9 mouse cellular contexts compared by ENCODE assay signal in the genomic region with DNA sequence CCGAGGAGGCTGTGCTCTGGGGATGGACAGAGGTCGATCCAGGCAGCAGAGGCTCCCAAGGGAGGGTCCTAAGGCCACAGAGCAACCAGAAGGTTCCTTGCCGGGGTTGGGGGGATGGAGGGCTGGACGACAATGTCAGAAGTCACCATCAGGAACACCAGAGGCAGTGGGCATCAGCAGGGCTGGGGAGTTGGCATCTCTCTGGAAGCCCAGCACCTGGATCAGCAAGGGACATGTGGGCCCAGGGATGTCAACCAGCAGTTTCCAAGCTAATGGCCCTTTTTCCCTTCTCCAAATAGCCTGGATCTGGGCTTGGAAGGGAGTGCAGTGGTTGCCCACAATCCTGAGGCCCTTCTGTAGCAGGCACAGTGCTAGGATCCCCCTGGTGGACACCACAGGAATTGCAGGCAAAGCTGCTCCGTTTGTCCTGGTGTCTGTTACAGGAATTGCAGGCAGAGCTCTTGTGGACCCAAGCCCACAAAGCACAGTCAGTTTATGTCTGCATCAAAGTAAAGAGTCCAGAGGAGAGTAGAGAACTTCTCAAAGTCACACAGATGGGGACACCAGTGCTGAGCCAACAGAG. TPM values are rescaled to one million over a fixed set of nuclear protein-coding genes. Genes with fewer than 3 reads are reported as not detected.
DNase-seq lines count a peak whose midpoint lies in the region; ATAC-seq and TF ChIP-seq lines count a peak whose summit lies in the region.
"Had no signal": no experiment of that assay in that cellular context is flagged by ENCODE, and none has a peak within 500 bp of the region (broad histone marks: within the 10 kb centered on the region; RNA-seq: fewer than 3 reads in every experiment).

No protein-coding gene starts in this region.

- peak; percentile 79 for ATAC-seq in common myeloid progenitor, adult 5-6 weeks (replicated peaks; ENCODE audit: low read depth, poor library complexity, severe bottlenecking)
- ATAC-seq in kidney, embryonic 14.5 days (ENCODE audit: low FRiP score, low TSS enrichment), result 0 out of 2 replicates have a peak, but pooled peaks have one; percentile 24

- no peak for TF ChIP-seq POLR2A in liver, adult 2 months (IDR thresholded peaks at IDR 0.05; ENCODE audit: extremely low read depth, insufficient read depth, low read length)
- no peak for TF ChIP-seq POLR2A in testis, adult 2 months (IDR thresholded peaks at IDR 0.05; ENCODE audit: control insufficient read depth, low read depth, low read length)

- no peaks in the 10 kb centered on the region for H3K27me3 ChIP-seq in kidney, embryonic 14.5 days (ENCODE audit: control insufficient read depth, insufficient read depth, low read length)
- no peaks in the 10 kb centered on the region for H3K27me3 ChIP-seq in liver, adult 2 months (ENCODE audit: control insufficient read depth, insufficient read depth, low read length)
- H3K27me3 ChIP-seq in testis, adult 2 months (ENCODE audit: control insufficient read depth, insufficient read depth, low read length), result no peaks in the 10 kb centered on the region

- H3K4me3 ChIP-seq in kidney, embryonic 14.5 days (ENCODE audit: low read length), result no peak overlapping the region
- H3K4me3 ChIP-seq in liver, adult 2 months (ENCODE audit: insufficient read depth, low read depth, low read length), result no peak overlapping the region; the same call in 1 of the 2 replicates
- no peak overlapping the region for H3K4me3 ChIP-seq in testis, adult 2 months (ENCODE audit: control insufficient read depth, low read depth, low read length)
- H3K4me3 ChIP-seq: erythroblast, embryonic 14.5 days had no signal

- no peaks in the 10 kb centered on the region for H3K79me2 ChIP-seq in liver, adult 2 months (ENCODE audit: control insufficient read depth, insufficient read depth, low read length)

- H3K9me3 ChIP-seq in kidney, embryonic 14.5 days (ENCODE audit: control insufficient read depth, low read length), result no peaks in the 10 kb centered on the region

- H3K27ac ChIP-seq in kidney, embryonic 14.5 days (ENCODE audit: low read depth, low read length), result no peak overlapping the region
- no peak overlapping the region for H3K27ac ChIP-seq in liver, adult 2 months (replicated peaks; ENCODE audit: insufficient read depth, low read depth, low read length)
- no peak overlapping the region for H3K27ac ChIP-seq in testis, adult 2 months (ENCODE audit: control insufficient read depth, insufficient read depth, low read depth, low read length)

- TF ChIP-seq CTCF in liver, adult 2 months (IDR thresholded peaks at IDR 0.05; ENCODE audit: low read depth, low read length), result peak; percentile 100
- peak; percentile 98 for TF ChIP-seq CTCF in testis, adult 2 months (IDR thresholded peaks at IDR 0.05; ENCODE audit: control insufficient read depth, insufficient read depth, insufficient replicate concordance, low read depth, low read length)

- H3K4me1 ChIP-seq in kidney, embryonic 14.5 days (ENCODE audit: control insufficient read depth, insufficient read depth, low read length), result no peaks in the 10 kb centered on the region
- no peaks in the 10 kb centered on the region for H3K4me1 ChIP-seq in liver, adult 2 months (ENCODE audit: control insufficient read depth, insufficient read depth, low read length)
- H3K4me1 ChIP-seq in testis, adult 2 months (ENCODE audit: control insufficient read depth, insufficient read depth, low read length), result no peaks in the 10 kb centered on the region; the same call in 1 of the 2 replicates

- no peak overlapping the region for H3K4me2 ChIP-seq in kidney, embryonic 14.5 days (replicated peaks; ENCODE audit: low read depth, low read length)

- 63% methylated on average over 5 of the region's 5 CpGs for WGBS in kidney, embryonic 14.5 days
- 73% methylated on average over 5 of the region's 5 CpGs for WGBS in liver, adult 2 months

- no peak overlapping the region for H3K9ac ChIP-seq in kidney, embryonic 14.5 days (ENCODE audit: low read depth, low read length)
- H3K9ac ChIP-seq in liver, adult 2 months (ENCODE audit: low read depth, low read length), result no peak overlapping the region

- no peaks in the 10 kb centered on the region for H3K36me3 ChIP-seq in kidney, embryonic 14.5 days (ENCODE audit: control insufficient read depth, insufficient read depth, low read length)
- H3K36me3 ChIP-seq in liver, adult 2 months (ENCODE audit: control insufficient read depth, insufficient read depth, low read length), result no peaks in the 10 kb centered on the region
- H3K36me3 ChIP-seq in testis, adult 2 months (ENCODE audit: control insufficient read depth, insufficient read depth, low read length), result no peaks in the 10 kb centered on the region

- DNase-seq in urinary bladder, adult 2 months (ENCODE audit: low spot score), result peak; percentile 55
- no peak for DNase-seq in urinary bladder, postnatal 4 days (ENCODE audit: low spot score in 2 of 2)
- peak; percentile 67 for DNase-seq in gastrocnemius, postnatal 10 days
- peak; percentile 51 for DNase-seq in liver, adult 2 months (ENCODE audit: extremely low read depth, low read depth, low spot score)
- DNase-seq in neural tube, embryonic 10.5 days (ENCODE audit: extremely low spot score, low spot score), result peak; percentile 86

RNA-seq across cellular contexts. Expression of gene Gm20219, which starts 1.3 kb away (rescaled TPM):
- polyA plus RNA-seq in urinary bladder, adult 2 months (2012; rRNA removed), result 15.6 and 22.1 TPM in 2 replicates
- not detected in 2 replicates for total RNA-seq in common myeloid progenitor, adult 5-6 weeks (2017)
- 1 to 10 TPM in 1 of 2 experiments, under 1 TPM in 1; 0.31 to 1.2 TPM for total RNA-seq in gastrocnemius, postnatal 10 days (2021)
- polyA plus RNA-seq in kidney, embryonic 14.5 days (2014; fragmentation: Nextera tagmentation; extraction: Ambion mirVana), result 1.6 and 1.8 TPM in 2 replicates
- not detected in 2 replicates for total RNA-seq in liver, adult 2 months (2014; rRNA removed)
- 0.14 and 0.31 TPM in 2 replicates for polyA plus RNA-seq in liver, adult 2 months (2012; rRNA removed)
- 2.0 and 2.3 TPM in 2 replicates for polyA plus RNA-seq in testis, adult 2 months (2012; rRNA removed)

RNA-seq across cellular contexts. Expression of gene Safb2, which starts 31.5 kb away (rescaled TPM):
- polyA plus RNA-seq in urinary bladder, adult 2 months (2012; rRNA removed), result 38.5 and 80.7 TPM in 2 replicates
- 94.8 and 99.4 TPM in 2 replicates for total RNA-seq in common myeloid progenitor, adult 5-6 weeks (2017)
- total RNA-seq in gastrocnemius, postnatal 10 days (2021), result 10 to 100 TPM; 38.6 to 55.9 TPM
- 53.0 and 72.3 TPM in 2 replicates for polyA plus RNA-seq in kidney, embryonic 14.5 days (2014; fragmentation: Nextera tagmentation; extraction: Ambion mirVana)
- 30.6 and 32.8 TPM in 2 replicates for total RNA-seq in liver, adult 2 months (2014; rRNA removed)
- polyA plus RNA-seq in liver, adult 2 months (2012; rRNA removed), result 41.7 and 62.3 TPM in 2 replicates
- polyA plus RNA-seq in testis, adult 2 months (2012; rRNA removed), result 92.2 and 99.2 TPM in 2 replicates

RNA-seq across cellular contexts. Expression of gene Safb, which starts 31.8 kb away (rescaled TPM):
- polyA plus RNA-seq in urinary bladder, adult 2 months (2012; rRNA removed), result 47.8 and 65.8 TPM in 2 replicates
- total RNA-seq in common myeloid progenitor, adult 5-6 weeks (2017), result 75.0 and 81.6 TPM in 2 replicates
- 10 to 100 TPM; 57.1 to 69.2 TPM for total RNA-seq in gastrocnemius, postnatal 10 days (2021)
- 81.2 and 102 TPM in 2 replicates for polyA plus RNA-seq in kidney, embryonic 14.5 days (2014; fragmentation: Nextera tagmentation; extraction: Ambion mirVana)
- 20.8 and 22.9 TPM in 2 replicates for total RNA-seq in liver, adult 2 months (2014; rRNA removed)
- polyA plus RNA-seq in liver, adult 2 months (2012; rRNA removed), result 36.6 and 56.2 TPM in 2 replicates
- polyA plus RNA-seq in testis, adult 2 months (2012; rRNA removed), result 104 and 116 TPM in 2 replicates

RNA-seq across cellular contexts. Expression of gene Znrf4, which starts 40.6 kb away (rescaled TPM):
- polyA plus RNA-seq in urinary bladder, adult 2 months (2012; rRNA removed), result not detected in 2 replicates
- not detected in 2 replicates for total RNA-seq in common myeloid progenitor, adult 5-6 weeks (2017)
- not detected for total RNA-seq in gastrocnemius, postnatal 10 days (2021)
- not detected in 2 replicates for polyA plus RNA-seq in kidney, embryonic 14.5 days (2014; fragmentation: Nextera tagmentation; extraction: Ambion mirVana)
- total RNA-seq in liver, adult 2 months (2014; rRNA removed), result not detected in 2 replicates
- not detected in 2 replicates for polyA plus RNA-seq in liver, adult 2 months (2012; rRNA removed)
- 1,198 and 1,268 TPM in 2 replicates for polyA plus RNA-seq in testis, adult 2 months (2012; rRNA removed)
- polyA plus RNA-seq: erythroblast, embryonic 14.5 days had no signal

RNA-seq across cellular contexts. Expression of gene 2410015M20Rik, which starts 56.7 kb away (rescaled TPM):
- 169 and 183 TPM in 2 replicates for polyA plus RNA-seq in urinary bladder, adult 2 months (2012; rRNA removed)
- 61.3 and 113 TPM in 2 replicates for total RNA-seq in common myeloid progenitor, adult 5-6 weeks (2017)
- 100 to 1,000 TPM; 212 to 233 TPM for total RNA-seq in gastrocnemius, postnatal 10 days (2021)
- 234 and 245 TPM in 2 replicates for polyA plus RNA-seq in kidney, embryonic 14.5 days (2014; fragmentation: Nextera tagmentation; extraction: Ambion mirVana)
- total RNA-seq in liver, adult 2 months (2014; rRNA removed), result 201 and 208 TPM in 2 replicates
- 214 and 259 TPM in 2 replicates for polyA plus RNA-seq in liver, adult 2 months (2012; rRNA removed)
- polyA plus RNA-seq in testis, adult 2 months (2012; rRNA removed), result 253 and 274 TPM in 2 replicates

Comparison
In these comparisons a context has a peak if more than half of its experiments do, and no peak if none do; other contexts are left out.
1. DNase-seq: peak in urinary bladder, adult 2 months (single experiment), gastrocnemius, postnatal 10 days (single experiment), liver, adult 2 months (single experiment) and neural tube, embryonic 10.5 days (single experiment); none in urinary bladder, postnatal 4 days (0 of 2).